Mouse (Mus musculus) inflammation-experienced regulatory T-cells, adult 16 weeks (primary cell): ENCODE data around the gene Tnfrsf12a. TPM values are rescaled to one million over a fixed set of nuclear protein-coding genes. Genes with fewer than 3 reads are reported as not detected.

Experiments
- polyA plus RNA-seq: library from polyadenylated mRNA; unstranded; fragments of 100-300 nt; shearing (Covaris generic); gene quantifications from one replicate; pipeline ENCODE4 v1.2.1, GENCODE M21; 2017

Tnfrsf12a gene
- 9.2 TPM for polyA plus RNA-seq

GRCm38 (mm10) chr17:23677236-23677679 lies at the start of gene Tnfrsf12a:
Gene Tnfrsf12a (minus strand): TSS chr17:23677468.

GRCm38 (mm10) chr17:23725999-23726757 lies 48.9 kb upstream of the Tnfrsf12a start, which contains the start of gene Pkmyt1:
Gene Pkmyt1 (plus strand): TSS chr17:23726336.

GRCm38 (mm10) chr17:23722376-23723125 lies 45.3 kb upstream of the Tnfrsf12a start, which contains the start of gene 1520401A03Rik:
Gene 1520401A03Rik (minus strand): TSS chr17:23722783.

GRCm38 (mm10) chr17:23683856-23684672 lies 6.8 kb upstream of the Tnfrsf12a start, which contains the start of gene Cldn9:
Gene Cldn9 (minus strand): TSS chr17:23684026.

GRCm38 (mm10) chr17:23679127-23679835 lies 2.0 kb upstream of the Tnfrsf12a start, which contains the start of gene Cldn6:
Gene Cldn6 (plus strand): TSS chr17:23679249.

GRCm38 (mm10) chr17:23673424-23674073 lies 3.7 kb downstream of the Tnfrsf12a start, which contains the start of the genes Hcfc1r1 and Thoc6:
Gene Hcfc1r1 (plus strand): TSS chr17:23673596.
Gene Thoc6 (minus strand): TSS chr17:23673882.

GRCm38 (mm10) chr17:23660117-23660875 lies 17.0 kb downstream of the Tnfrsf12a start, which contains the start of gene Bicdl2:
Gene Bicdl2 (plus strand): TSS chr17:23660506.

GRCm38 (mm10) chr17:23644613-23645495 lies 32.4 kb downstream of the Tnfrsf12a start, which contains the start of gene Mmp25:
Gene Mmp25 (minus strand): TSS chr17:23645277.

Other genes with a start within 250 kb of the Tnfrsf12a start
- not detected for gene Vmn2r117, start 197.8 kb downstream of the Tnfrsf12a start, polyA plus RNA-seq
- gene Zfp213, start 113.2 kb downstream of the Tnfrsf12a start, polyA plus RNA-seq: 18.8 TPM
- gene Zfp13, start 78.0 kb downstream of the Tnfrsf12a start, polyA plus RNA-seq: not detected
- 2.0 TPM for gene Zscan10, start 76.6 kb downstream of the Tnfrsf12a start, polyA plus RNA-seq
- 0.77 TPM for gene Mmp25, start 32.2 kb downstream of the Tnfrsf12a start, polyA plus RNA-seq
- not detected for gene Bicdl2, start 17.0 kb downstream of the Tnfrsf12a start, polyA plus RNA-seq
- gene Hcfc1r1, start 3.9 kb downstream of the Tnfrsf12a start, polyA plus RNA-seq: 68.4 TPM
- 33.8 TPM for gene Thoc6, start 3.6 kb downstream of the Tnfrsf12a start, polyA plus RNA-seq
- not detected for gene Cldn6, start 1.8 kb upstream of the Tnfrsf12a start, polyA plus RNA-seq
- gene Cldn9, start 6.6 kb upstream of the Tnfrsf12a start, polyA plus RNA-seq: not detected
- gene 1520401A03Rik, start 45.3 kb upstream of the Tnfrsf12a start, polyA plus RNA-seq: not detected
- 28.6 TPM for gene Pkmyt1, start 48.9 kb upstream of the Tnfrsf12a start, polyA plus RNA-seq
- gene Paqr4, start 63.4 kb upstream of the Tnfrsf12a start, polyA plus RNA-seq: 10.4 TPM
- gene Kremen2, start 68.4 kb upstream of the Tnfrsf12a start, polyA plus RNA-seq: 6.0 TPM
- gene Flywch1, start 94.1 kb upstream of the Tnfrsf12a start, polyA plus RNA-seq: 34.0 TPM
- gene Flywch2, start 108.6 kb upstream of the Tnfrsf12a start, polyA plus RNA-seq: 4.5 TPM
- 568 TPM for gene Srrm2, start 113.1 kb upstream of the Tnfrsf12a start, polyA plus RNA-seq
- 672 TPM for gene Elob, start 151.7 kb upstream of the Tnfrsf12a start, polyA plus RNA-seq
- gene Prss33, start 158.6 kb upstream of the Tnfrsf12a start, polyA plus RNA-seq: 0.39 TPM
- not detected for gene Prss32, start 166.4 kb upstream of the Tnfrsf12a start, polyA plus RNA-seq
- 6.6 TPM for gene Prss41, start 166.7 kb upstream of the Tnfrsf12a start, polyA plus RNA-seq
- not detected for gene Prss21, start 190.6 kb upstream of the Tnfrsf12a start, polyA plus RNA-seq
- gene Dcpp1, start 203.4 kb upstream of the Tnfrsf12a start, polyA plus RNA-seq: not detected
- not detected for gene Dcpp2, start 203.4 kb upstream of the Tnfrsf12a start, polyA plus RNA-seq
- gene Dcpp3, start 240.0 kb upstream of the Tnfrsf12a start, polyA plus RNA-seq: not detected